Mouse (Mus musculus): Measurements from ENCODE around the gene Adcy7. TPM values are rescaled to one million over a fixed set of nuclear protein-coding genes. Genes with fewer than 3 reads are reported as not detected.
A peak's percentile ranks its signal among the peaks of the same experiment; 100 is the strongest.

Gene Adcy7
- 7.2 and 9.4 TPM in 2 replicates for total RNA-seq (2014; rRNA removed)
- polyA plus RNA-seq (2015; fragmentation: Nextera tagmentation; extraction: Ambion mirVana) = 2.2 and 4.0 TPM in 2 replicates

DNA sequence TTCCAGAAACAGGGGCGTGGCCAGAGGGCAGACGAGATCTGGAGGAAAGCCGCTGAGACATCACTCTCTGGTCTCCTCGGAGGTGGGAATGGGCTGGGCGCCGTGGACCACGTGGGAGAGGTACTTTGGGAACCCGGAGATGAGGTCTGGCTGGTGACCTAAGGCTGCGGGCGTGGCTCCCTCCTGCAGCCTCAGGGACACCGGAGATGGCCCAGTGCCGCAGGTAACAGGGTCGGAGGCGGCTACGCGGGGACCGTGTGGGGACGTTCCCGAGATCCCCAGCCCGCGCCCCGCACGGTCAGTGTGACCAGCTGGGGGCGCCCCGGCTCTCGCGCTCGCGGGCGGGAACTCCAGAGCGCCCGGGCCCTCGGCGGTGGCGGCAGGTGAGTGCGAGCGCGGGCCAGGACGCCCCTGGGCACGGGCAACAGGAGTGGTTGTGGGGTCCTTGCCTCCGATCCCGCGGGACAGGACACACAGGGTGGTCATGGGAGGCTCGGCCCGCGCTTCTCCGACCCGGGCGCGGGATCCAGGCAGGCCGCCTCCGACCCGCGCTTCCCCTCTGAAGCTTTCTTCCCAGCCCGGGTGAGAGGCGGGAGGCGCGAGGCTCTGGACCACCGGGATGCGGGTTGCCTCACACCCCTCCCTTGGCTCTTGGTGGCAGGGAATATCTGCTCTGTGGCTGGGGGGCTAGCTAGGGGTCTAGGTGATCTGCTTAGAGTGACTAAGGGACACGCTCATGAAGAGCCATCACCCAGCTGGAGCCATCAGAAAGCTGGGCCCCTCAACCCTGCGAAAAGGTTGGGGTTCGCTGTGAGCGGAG is at the start of gene Adcy7:
TSS of gene Adcy7 (plus strand) at position 173 of the 820 bp plus-strand sequence.
- Histone ChIP-seq H3K36me3 (ENCODE audit: insufficient read depth) (no peaks in the 10 kb centered on the region), H3K4me3 (ENCODE audit: low read depth, low read length) (peak within 1 kb of the TSS; percentile 44), H3K9ac (peak within 1 kb of the TSS; percentile 51), H3K4me2 (ENCODE audit: low read depth) (peak within 1 kb of the TSS; percentile 93), H3K27ac (ENCODE audit: low read depth, low read length) (no peak within 1 kb of the TSS), H3K9me3 (ENCODE audit: low read length) (no peaks in the 10 kb centered on the region), H3K4me1 (ENCODE audit: insufficient read depth) (no peaks in the 10 kb centered on the region), H3K27me3 (ENCODE audit: insufficient read depth, low read length) (no peaks in the 10 kb centered on the region; the same call in 1 of the 2 replicates)
- TF ChIP-seq CTCF (IDR thresholded peaks at IDR 0.05; ENCODE audit: low read depth) = peak; percentile 58
- ATAC-seq = peak; percentile 72
- WGBS = 4% methylated on average over 64 of the region's 64 CpGs
- DNase-seq = peak; percentile 45

DNA sequence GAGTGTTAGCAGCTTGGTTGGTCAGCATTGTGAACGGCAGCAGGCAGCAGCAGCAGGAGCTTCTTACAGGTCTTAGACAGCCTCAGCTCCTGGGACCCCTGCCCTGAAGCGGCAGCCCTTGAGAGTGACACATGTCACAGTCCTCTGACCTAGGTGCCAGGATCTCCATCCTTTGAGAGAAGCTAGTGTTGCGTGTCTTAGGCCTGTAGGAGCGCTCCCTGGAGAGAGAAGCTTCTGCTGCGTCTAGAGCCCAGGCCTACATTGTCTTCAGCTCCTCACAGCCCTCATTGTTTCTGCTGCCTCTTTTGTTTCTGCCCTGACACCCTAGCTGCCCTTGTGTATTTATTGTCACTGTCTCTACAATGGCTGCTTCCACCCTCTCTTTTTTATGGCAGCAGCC is 46.8 kb upstream of the Adcy7 start:
- Histone ChIP-seq H3K9me3 (ENCODE audit: low read length) (no peaks in the 10 kb centered on the region), H3K4me2 (ENCODE audit: low read depth) (no peak overlapping the region), H3K4me1 (ENCODE audit: insufficient read depth) (peaks cover 15% of the 10 kb centered on the region), H3K36me3 (ENCODE audit: insufficient read depth) (no peaks in the 10 kb centered on the region), H3K4me3 (ENCODE audit: low read depth, low read length) (no peak overlapping the region), H3K27ac (ENCODE audit: low read depth, low read length) (peak overlapping the region; percentile 62), H3K9ac (no peak overlapping the region), H3K27me3 (ENCODE audit: insufficient read depth, low read length) (no peaks in the 10 kb centered on the region)
- DNase-seq = no peak
- WGBS = 23% methylated on average over 5 of the region's 5 CpGs
- no peak for TF ChIP-seq CTCF (IDR thresholded peaks at IDR 0.05; ENCODE audit: low read depth)
- ATAC-seq = no peak; the same call in 1 of the 2 replicates

DNA sequence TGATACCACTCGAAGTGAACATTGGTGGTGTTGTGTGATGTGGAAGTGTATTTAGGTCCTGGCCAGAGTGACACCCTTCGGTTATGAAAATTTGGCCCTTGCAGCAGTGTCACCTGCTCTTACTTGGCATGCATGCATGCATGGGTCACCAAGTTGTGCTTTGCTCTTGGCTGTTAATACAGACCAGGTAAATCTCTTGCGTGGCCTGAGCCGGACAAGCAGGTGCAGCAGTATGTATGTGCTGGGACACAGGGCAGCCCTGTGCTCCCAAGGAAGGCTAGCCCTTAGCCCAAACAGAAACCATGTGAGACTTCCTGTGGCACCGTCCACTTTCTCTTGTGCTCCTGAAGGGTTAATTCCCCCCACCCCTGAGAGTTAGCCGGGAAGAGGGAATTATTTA is 44.4 kb upstream of the Adcy7 start:
- 60% methylated on average over 6 of the region's 6 CpGs for WGBS
- no peak for DNase-seq
- TF ChIP-seq CTCF (IDR thresholded peaks at IDR 0.05; ENCODE audit: low read depth) = no peak

GRCm38 (mm10) chr8:88228286-88228685 is 43.9 kb upstream of the Adcy7 start:
- 46% methylated on average over 1 of the region's 1 CpGs for WGBS
- H3K4me2 ChIP-seq (ENCODE audit: low read depth) = no peak overlapping the region
- no peaks in the 10 kb centered on the region for H3K9me3 ChIP-seq (ENCODE audit: low read length)
- no peak overlapping the region for H3K9ac ChIP-seq
- DNase-seq (no peak), ATAC-seq (no peak)
- no peaks in the 10 kb centered on the region for H3K36me3 ChIP-seq (ENCODE audit: insufficient read depth)
- TF ChIP-seq CTCF (IDR thresholded peaks at IDR 0.05; ENCODE audit: low read depth) = no peak
- H3K27me3 ChIP-seq (ENCODE audit: insufficient read depth, low read length) = no peaks in the 10 kb centered on the region
- H3K4me1 ChIP-seq (ENCODE audit: insufficient read depth) = peaks cover 15% of the 10 kb centered on the region
- H3K4me3 ChIP-seq (ENCODE audit: low read depth, low read length) = no peak overlapping the region
- H3K27ac ChIP-seq (ENCODE audit: low read depth, low read length) = no peak overlapping the region

More for the DNA sequence above, 44.4 kb upstream of the Adcy7 start:
- H3K27ac ChIP-seq (ENCODE audit: low read depth, low read length) = no peak overlapping the region
- H3K4me2 ChIP-seq (ENCODE audit: low read depth) = no peak overlapping the region
- no peak for ATAC-seq
- peaks cover 15% of the 10 kb centered on the region for H3K4me1 ChIP-seq (ENCODE audit: insufficient read depth)
- no peaks in the 10 kb centered on the region for H3K36me3 ChIP-seq (ENCODE audit: insufficient read depth)
- no peak overlapping the region for H3K4me3 ChIP-seq (ENCODE audit: low read depth, low read length)
- H3K27me3 ChIP-seq (ENCODE audit: insufficient read depth, low read length) = no peaks in the 10 kb centered on the region
- H3K9ac ChIP-seq = no peak overlapping the region
- no peaks in the 10 kb centered on the region for H3K9me3 ChIP-seq (ENCODE audit: low read length)

GRCm38 (mm10) chr8:88228800-88229199 is 43.4 kb upstream of the Adcy7 start:
- Histone ChIP-seq H3K9ac (no peak overlapping the region), H3K4me3 (ENCODE audit: low read depth, low read length) (no peak overlapping the region), H3K4me2 (ENCODE audit: low read depth) (no peak overlapping the region), H3K9me3 (ENCODE audit: low read length) (no peaks in the 10 kb centered on the region), H3K27ac (ENCODE audit: low read depth, low read length) (no peak overlapping the region), H3K36me3 (ENCODE audit: insufficient read depth) (no peaks in the 10 kb centered on the region), H3K27me3 (ENCODE audit: insufficient read depth, low read length) (no peaks in the 10 kb centered on the region), H3K4me1 (ENCODE audit: insufficient read depth) (peaks cover 15% of the 10 kb centered on the region)
- 60% methylated on average over 1 of the region's 1 CpGs for WGBS
- ATAC-seq (no peak), DNase-seq (no peak)
- TF ChIP-seq CTCF (IDR thresholded peaks at IDR 0.05; ENCODE audit: low read depth) = no peak

DNA sequence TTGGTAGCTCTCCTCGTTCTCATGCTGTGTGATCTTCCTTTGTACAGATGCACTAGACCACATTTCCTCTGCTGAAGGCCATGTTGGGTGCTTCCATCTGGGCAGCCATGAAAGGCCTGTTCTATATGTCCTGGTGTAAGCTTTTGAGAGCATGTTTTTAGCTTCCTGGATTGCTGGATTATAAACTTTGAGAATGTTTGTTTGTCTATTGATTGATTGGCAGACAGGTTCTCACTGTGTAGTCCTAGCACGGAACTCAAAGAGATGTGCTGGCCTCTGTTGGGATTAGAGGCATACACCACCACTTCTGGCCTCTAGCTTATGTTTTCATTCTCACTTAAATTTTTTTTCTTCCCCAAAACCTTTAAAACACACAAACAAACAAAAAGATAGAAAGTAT is 35.5 kb upstream of the Adcy7 start:
- DNase-seq (no peak), ATAC-seq (no peak)
- Histone ChIP-seq H3K9me3 (ENCODE audit: low read length) (no peaks in the 10 kb centered on the region), H3K27me3 (ENCODE audit: insufficient read depth, low read length) (no peaks in the 10 kb centered on the region), H3K4me3 (ENCODE audit: low read depth, low read length) (no peak overlapping the region), H3K4me1 (ENCODE audit: insufficient read depth) (no peaks in the 10 kb centered on the region), H3K9ac (no peak overlapping the region), H3K36me3 (ENCODE audit: insufficient read depth) (no peaks in the 10 kb centered on the region), H3K27ac (ENCODE audit: low read depth, low read length) (no peak overlapping the region), H3K4me2 (ENCODE audit: low read depth) (no peak overlapping the region)
- WGBS = 66% methylated on average over 2 of the region's 2 CpGs
- no peak for TF ChIP-seq CTCF (IDR thresholded peaks at IDR 0.05; ENCODE audit: low read depth)

GRCm38 (mm10) chr8:88237606-88238005 is 34.6 kb upstream of the Adcy7 start:
- no peaks in the 10 kb centered on the region for H3K36me3 ChIP-seq (ENCODE audit: insufficient read depth)
- no peak overlapping the region for H3K9ac ChIP-seq
- no peak for ATAC-seq
- H3K9me3 ChIP-seq (ENCODE audit: low read length) = no peaks in the 10 kb centered on the region
- no peak overlapping the region for H3K4me3 ChIP-seq (ENCODE audit: low read depth, low read length)
- H3K27me3 ChIP-seq (ENCODE audit: insufficient read depth, low read length) = no peaks in the 10 kb centered on the region
- DNase-seq = no peak
- H3K4me1 ChIP-seq (ENCODE audit: insufficient read depth) = no peaks in the 10 kb centered on the region
- H3K4me2 ChIP-seq (ENCODE audit: low read depth) = no peak overlapping the region
- TF ChIP-seq CTCF (IDR thresholded peaks at IDR 0.05; ENCODE audit: low read depth) = no peak
- 87% methylated on average over 2 of the region's 2 CpGs for WGBS
- no peak overlapping the region for H3K27ac ChIP-seq (ENCODE audit: low read depth, low read length)
